Mouse (Mus musculus): ENCODE measurements around the gene Tmem151b.

GRCm38 (mm10) chr17:45582188-45582587 is 32.7 kb upstream of the Tmem151b start:
- TF ChIP-seq POLR2A (IDR thresholded peaks at IDR 0.05; ENCODE audit: extremely low read depth, insufficient read depth, low read length), result no peak
- TF ChIP-seq CTCF (IDR thresholded peaks at IDR 0.05; ENCODE audit: low read depth, low read length), result no peak

All from liver, adult 2 months (tissue).